ENCODE assay signal across 22 mouse cellular contexts in the genomic region with DNA sequence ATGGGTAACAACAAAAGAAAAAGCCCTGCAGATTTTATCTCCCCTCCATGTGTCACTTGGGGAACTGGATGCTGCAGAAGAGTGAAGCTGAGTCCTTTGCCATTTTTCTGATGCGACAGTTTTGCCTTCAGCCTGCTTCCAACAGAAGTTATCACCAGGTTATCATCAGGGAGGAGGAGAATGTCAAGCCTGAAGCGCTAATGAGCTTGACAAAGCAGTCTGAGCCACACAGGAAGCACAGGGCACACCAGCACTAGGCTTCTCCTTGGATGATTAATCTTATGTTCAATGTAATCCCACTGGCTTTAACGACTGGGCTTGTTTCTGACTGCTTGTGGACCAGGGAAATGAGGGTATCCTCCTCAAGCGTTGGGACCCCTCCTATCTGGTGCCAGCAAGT.
"Had no signal": no experiment of that assay in that cellular context is flagged by ENCODE, and none has a peak within 500 bp of the region (broad histone marks: within the 10 kb centered on the region; RNA-seq: fewer than 3 reads in every experiment).

No protein-coding gene starts in this region.

- H3K9me3 ChIP-seq: limb, embryonic 12.5 days; limb, embryonic 15.5 days; midbrain, embryonic 12.5 days; midbrain, embryonic 15.5 days; neural tube, embryonic 12.5 days; neural tube, embryonic 15.5 days; stomach, embryonic 15.5 days had no signal

- ATAC-seq: intestine, postnatal 0 days; liver, postnatal 0 days; lung, postnatal 0 days; midbrain, embryonic 15.5 days had no signal

- H3K36me3 ChIP-seq: limb, embryonic 12.5 days; limb, embryonic 15.5 days; midbrain, embryonic 12.5 days; midbrain, embryonic 15.5 days; neural tube, embryonic 12.5 days; neural tube, embryonic 15.5 days; stomach, embryonic 15.5 days had no signal

- H3K9ac ChIP-seq: limb, embryonic 12.5 days; limb, embryonic 15.5 days; liver, embryonic 14.5 days; liver, postnatal 0 days; lung, embryonic 14.5 days; midbrain, embryonic 12.5 days; midbrain, embryonic 15.5 days; neural tube, embryonic 12.5 days; neural tube, embryonic 15.5 days; stomach, embryonic 15.5 days had no signal

- H3K27me3 ChIP-seq: limb, embryonic 12.5 days; limb, embryonic 15.5 days; midbrain, embryonic 12.5 days; midbrain, embryonic 15.5 days; neural tube, embryonic 12.5 days; neural tube, embryonic 15.5 days; stomach, embryonic 15.5 days had no signal

- DNase-seq: kidney, adult 2 months; kidney, postnatal 14 days; layer of hippocampus, postnatal 36 days; liver, postnatal 0 days; lung, embryonic 14.5 days; right cerebral cortex, adult 18-20 months; right cerebral cortex, postnatal 14 days; spleen, adult 18-20 months; thymus, postnatal 25 days had no signal

- H3K4me2 ChIP-seq: limb, embryonic 12.5 days; limb, embryonic 15.5 days; liver, embryonic 11.5 days; lung, embryonic 14.5 days; midbrain, embryonic 12.5 days; midbrain, embryonic 15.5 days; neural tube, embryonic 12.5 days; neural tube, embryonic 15.5 days; stomach, embryonic 15.5 days had no signal

- H3K4me1 ChIP-seq: limb, embryonic 15.5 days; midbrain, embryonic 12.5 days; midbrain, embryonic 15.5 days; neural tube, embryonic 12.5 days; neural tube, embryonic 15.5 days; stomach, embryonic 15.5 days had no signal

- H3K27ac ChIP-seq: left cerebral cortex, adult 2 months; limb, embryonic 12.5 days; limb, embryonic 15.5 days; liver, embryonic 14.5 days; macrophage; midbrain, embryonic 12.5 days; midbrain, embryonic 15.5 days; neural tube, embryonic 12.5 days; neural tube, embryonic 15.5 days; stomach, embryonic 15.5 days had no signal

- H3K4me3 ChIP-seq: left cerebral cortex, adult 2 months; limb, embryonic 12.5 days; limb, embryonic 15.5 days; midbrain, embryonic 12.5 days; midbrain, embryonic 15.5 days; neural tube, embryonic 12.5 days; neural tube, embryonic 15.5 days; stomach, embryonic 15.5 days had no signal
